Mouse (Mus musculus): ENCODE measurements at regions not wholly inside any gene's neighbourhood (a gene's known extent, or its start where the extent isn't known, plus 50 kb on each side); places are given as distances from the start of the nearest gene placed in this dataset.

GRCm38 (mm10) chr3:35178759-35179440, 528.7 kb downstream of the Sox2 start:
- H3K4me3 ChIP-seq: no peak overlapping the region
- H3K27me3 ChIP-seq (replicated peaks): no peaks in the 10 kb centered on the region
- H3K9me3 ChIP-seq: no peaks in the 10 kb centered on the region
- H3K36me3 ChIP-seq: no peaks in the 10 kb centered on the region
- H3K9ac ChIP-seq: no peak overlapping the region
- ATAC-seq (ENCODE audit: extremely low read depth, insufficient number of reproducible peaks, low FRiP score, low TSS enrichment): no peak
- 87% methylated on average over 12 of the region's 12 CpGs for WGBS
- H3K27ac ChIP-seq (replicated peaks): no peak overlapping the region
- no peaks in the 10 kb centered on the region for H3K4me1 ChIP-seq
- no peak overlapping the region for H3K4me2 ChIP-seq

GRCm38 (mm10) chr3:35208526-35208925, 545.4 kb upstream of the Atp11b start:
- no peaks in the 10 kb centered on the region for H3K9me3 ChIP-seq
- no peak for ATAC-seq (ENCODE audit: extremely low read depth, insufficient number of reproducible peaks, low FRiP score, low TSS enrichment)

GRCm38 (mm10) chr3:35219394-35219793, 534.5 kb upstream of the Atp11b start:
- Histone ChIP-seq H3K4me1 (peaks cover 6% of the 10 kb centered on the region; the same call in 1 of the 2 replicates), H3K27me3 (replicated peaks) (no peaks in the 10 kb centered on the region), H3K4me3 (no peak overlapping the region), H3K9me3 (0 out of 2 replicates have a peak, but pooled peaks cover 3% of the 10 kb centered on the region), H3K27ac (replicated peaks) (no peak overlapping the region), H3K9ac (no peak overlapping the region), H3K4me2 (no peak overlapping the region), H3K36me3 (no peaks in the 10 kb centered on the region)
- WGBS: 76% methylated on average over 6 of the region's 6 CpGs
- ATAC-seq (ENCODE audit: extremely low read depth, insufficient number of reproducible peaks, low FRiP score, low TSS enrichment): no peak

More at GRCm38 (mm10) chr3:35208526-35208925, 545.4 kb upstream of the Atp11b start:
- Histone ChIP-seq H3K4me1 (peaks cover 6% of the 10 kb centered on the region), H3K27me3 (replicated peaks) (no peaks in the 10 kb centered on the region), H3K27ac (replicated peaks) (no peak overlapping the region), H3K9ac (no peak overlapping the region), H3K4me2 (no peak overlapping the region), H3K36me3 (no peaks in the 10 kb centered on the region), H3K4me3 (no peak overlapping the region)
- 78% methylated on average over 5 of the region's 5 CpGs for WGBS

- Histone ChIP-seq H3K27me3 (replicated peaks) (no peaks in the 10 kb centered on the region), H3K4me2 (no peak overlapping the region), H3K9ac (no peak overlapping the region), H3K4me1 (peaks cover 6% of the 10 kb centered on the region; the same call in 1 of the 2 replicates), H3K27ac (replicated peaks) (no peak overlapping the region), H3K4me3 (no peak overlapping the region), H3K9me3 (no peaks in the 10 kb centered on the region), H3K36me3 (no peaks in the 10 kb centered on the region)
- 67% methylated on average over 3 of the region's 3 CpGs for WGBS
- no peak for ATAC-seq (ENCODE audit: extremely low read depth, insufficient number of reproducible peaks, low FRiP score, low TSS enrichment)
These were observed 532.7 kb upstream of the Atp11b start for GRCm38 (mm10) chr3:35221183-35221582.

GRCm38 (mm10) chr3:35222251-35222650, 531.7 kb upstream of the Atp11b start:
- Histone ChIP-seq H3K9ac (no peak overlapping the region), H3K27me3 (replicated peaks) (no peaks in the 10 kb centered on the region), H3K27ac (replicated peaks) (no peak overlapping the region), H3K4me2 (no peak overlapping the region), H3K9me3 (no peaks in the 10 kb centered on the region), H3K4me3 (no peak overlapping the region), H3K36me3 (no peaks in the 10 kb centered on the region), H3K4me1 (peaks cover 6% of the 10 kb centered on the region; the same call in 1 of the 2 replicates)
- WGBS: 48% methylated on average over 2 of the region's 2 CpGs
- ATAC-seq (ENCODE audit: extremely low read depth, insufficient number of reproducible peaks, low FRiP score, low TSS enrichment): no peak

- no peaks in the 10 kb centered on the region for H3K36me3 ChIP-seq
- WGBS: 25% methylated on average over 12 of the region's 12 CpGs
- ATAC-seq (ENCODE audit: extremely low read depth, insufficient number of reproducible peaks, low FRiP score, low TSS enrichment): no peak
- H3K9me3 ChIP-seq: no peaks in the 10 kb centered on the region
- H3K27ac ChIP-seq (replicated peaks): no peak overlapping the region
- H3K27me3 ChIP-seq (replicated peaks): no peaks in the 10 kb centered on the region
- H3K4me3 ChIP-seq: peak overlapping the region; percentile 21; the same call in 1 of the 2 replicates
- H3K4me2 ChIP-seq: peak overlapping the region; percentile 47
- H3K9ac ChIP-seq: no peak overlapping the region
- H3K4me1 ChIP-seq: peaks cover 6% of the 10 kb centered on the region; the same call in 1 of the 2 replicates
These were observed 528.7 kb upstream of the Atp11b start for GRCm38 (mm10) chr3:35225051-35225701.

GRCm38 (mm10) chr3:35225774-35226365, 528.0 kb upstream of the Atp11b start:
- WGBS: 70% methylated on average over 3 of the region's 3 CpGs
- Histone ChIP-seq H3K9me3 (no peaks in the 10 kb centered on the region), H3K27ac (replicated peaks) (no peak overlapping the region), H3K4me2 (peak overlapping the region; percentile 47; the same call in 1 of the 2 replicates), H3K4me3 (no peak overlapping the region), H3K27me3 (replicated peaks) (no peaks in the 10 kb centered on the region), H3K4me1 (peaks cover 6% of the 10 kb centered on the region; the same call in 1 of the 2 replicates), H3K36me3 (no peaks in the 10 kb centered on the region), H3K9ac (no peak overlapping the region)
- ATAC-seq (ENCODE audit: extremely low read depth, insufficient number of reproducible peaks, low FRiP score, low TSS enrichment): no peak

- Histone ChIP-seq H3K9ac (no peak overlapping the region), H3K9me3 (no peaks in the 10 kb centered on the region), H3K27me3 (replicated peaks) (no peaks in the 10 kb centered on the region), H3K27ac (replicated peaks) (no peak overlapping the region), H3K36me3 (no peaks in the 10 kb centered on the region), H3K4me1 (peaks cover 5% of the 10 kb centered on the region; the same call in 1 of the 2 replicates), H3K4me2 (no peak overlapping the region), H3K4me3 (no peak overlapping the region)
- WGBS: 69% methylated on average over 10 of the region's 10 CpGs
- ATAC-seq (ENCODE audit: extremely low read depth, insufficient number of reproducible peaks, low FRiP score, low TSS enrichment): no peak
These were observed 522.6 kb upstream of the Atp11b start for GRCm38 (mm10) chr3:35231158-35231928.

- no peak for ATAC-seq (ENCODE audit: extremely low read depth, insufficient number of reproducible peaks, low FRiP score, low TSS enrichment)
- Histone ChIP-seq H3K4me3 (no peak overlapping the region), H3K4me1 (peaks cover 5% of the 10 kb centered on the region; the same call in 1 of the 2 replicates), H3K27ac (replicated peaks) (no peak overlapping the region), H3K36me3 (no peaks in the 10 kb centered on the region), H3K4me2 (no peak overlapping the region), H3K9me3 (no peaks in the 10 kb centered on the region), H3K27me3 (replicated peaks) (no peaks in the 10 kb centered on the region), H3K9ac (no peak overlapping the region)
- WGBS: 70% methylated on average over 1 of the region's 1 CpGs
These were observed 521.4 kb upstream of the Atp11b start for GRCm38 (mm10) chr3:35232487-35232886.

- H3K4me2 ChIP-seq: no peak overlapping the region
- H3K9me3 ChIP-seq: no peaks in the 10 kb centered on the region
- no peaks in the 10 kb centered on the region for H3K36me3 ChIP-seq
- H3K4me1 ChIP-seq: peaks cover 5% of the 10 kb centered on the region; the same call in 1 of the 2 replicates
- no peak overlapping the region for H3K4me3 ChIP-seq
- no peak overlapping the region for H3K27ac ChIP-seq (replicated peaks)
- H3K27me3 ChIP-seq (replicated peaks): no peaks in the 10 kb centered on the region
- no peak overlapping the region for H3K9ac ChIP-seq
- WGBS: 68% methylated on average over 3 of the region's 3 CpGs
- ATAC-seq (ENCODE audit: extremely low read depth, insufficient number of reproducible peaks, low FRiP score, low TSS enrichment): no peak
These were observed 518.8 kb upstream of the Atp11b start for GRCm38 (mm10) chr3:35235066-35235465.

GRCm38 (mm10) chr3:35235772-35236171, 518.1 kb upstream of the Atp11b start:
- H3K9me3 ChIP-seq: no peaks in the 10 kb centered on the region
- H3K4me1 ChIP-seq: peaks cover 5% of the 10 kb centered on the region; the same call in 1 of the 2 replicates
- no peak overlapping the region for H3K4me3 ChIP-seq
- no peak overlapping the region for H3K4me2 ChIP-seq
- ATAC-seq (ENCODE audit: extremely low read depth, insufficient number of reproducible peaks, low FRiP score, low TSS enrichment): no peak
- WGBS: 65% methylated on average over 5 of the region's 5 CpGs
- no peaks in the 10 kb centered on the region for H3K27me3 ChIP-seq (replicated peaks)
- H3K27ac ChIP-seq (replicated peaks): no peak overlapping the region
- no peaks in the 10 kb centered on the region for H3K36me3 ChIP-seq
- H3K9ac ChIP-seq: no peak overlapping the region

Measured in heart, embryonic 13.5 days (tissue).